Mouse (Mus musculus) CH12.LX (cell line): ENCODE data around the gene Tspan4. TPM values are rescaled to one million over a fixed set of nuclear protein-coding genes. Genes with fewer than 3 reads are reported as not detected.

Experiments used
- DNase-seq: peaks from one replicate; pipeline ENCODE4 v3.0.0-alpha.2; 2013; ENCODE audit errors: extremely low read depth
- H3K27ac ChIP-seq: 2 replicates; pipeline ENCODE4 v1.5.1; 2012; ENCODE audit warnings: low read depth, mild to moderate bottlenecking, control low read depth, moderate library complexity; ENCODE audit not compliant: insufficient read depth
- H3K27me3 ChIP-seq: replicated peaks from 2 replicates; pipeline ENCODE3; 2012; ENCODE audit warnings: inconsistent platforms
- H3K36me3 ChIP-seq, 2 experiments: replicated peaks in 1 of 2; 2 replicates each; pipeline versions ENCODE3 to v1.6.1; 2012; ENCODE audit warnings: inconsistent platforms in 1 of 2, low read length in 1 of 2, mild to moderate bottlenecking in 1 of 2, mixed read lengths in 1 of 2, moderate library complexity in 1 of 2; ENCODE audit not compliant: control insufficient read depth in 1 of 2, insufficient read depth in 1 of 2
- H3K4me1 ChIP-seq, 2 experiments: 2 replicates each; pipeline ENCODE4 v1.6.1; 2012; ENCODE audit warnings: inconsistent platforms in 1 of 2, moderate library complexity in 1 of 2; ENCODE audit not compliant: insufficient read depth in 2 of 2, control insufficient read depth in 1 of 2
- H3K4me2 ChIP-seq: 2 replicates; pipeline ENCODE4 v1.6.1; 2012; ENCODE audit warnings: low read depth, mild to moderate bottlenecking, control low read depth; ENCODE audit not compliant: poor library complexity, insufficient read depth, severe bottlenecking
- H3K4me3 ChIP-seq, 3 experiments: fragments of 150-350 bp in 1 of 3; sonication (generic) in 1 of 3; replicated peaks in 1 of 3; 2 replicates each; pipeline versions ENCODE3 to v1.5.1; 2011 to 2012; ENCODE audit warnings: low read depth in 2 of 3, low read length in 2 of 3, mild to moderate bottlenecking in 2 of 3, moderate library complexity in 2 of 3, control low read depth in 1 of 3, improper control_type of control experiment in 1 of 3, inconsistent platforms in 1 of 3, mixed read lengths in 1 of 3; ENCODE audit not compliant: poor library complexity in 1 of 3
- H3K79me2 ChIP-seq: replicated peaks from 2 replicates; pipeline ENCODE4 v1.6.1; 2012; ENCODE audit warnings: mild to moderate bottlenecking, moderate library complexity; ENCODE audit not compliant: control insufficient read depth, poor library complexity, insufficient read depth, severe bottlenecking; ENCODE audit errors: extremely low read depth
- H3K9ac ChIP-seq: 2 replicates; pipeline ENCODE4 v1.6.1; 2012; ENCODE audit warnings: low read depth, mild to moderate bottlenecking, control low read depth, moderate library complexity; ENCODE audit not compliant: insufficient read depth
- H3K9me3 ChIP-seq: replicated peaks from 2 replicates; pipeline ENCODE3; 2012; ENCODE audit warnings: low read length, inconsistent platforms, mixed read lengths
- CHD2 ChIP-seq: IDR thresholded peaks from 2 replicates; pipeline ENCODE4 v1.6.1; 2011; ENCODE audit warnings: low read length, improper control_type of control experiment
- E2F4 ChIP-seq: IDR thresholded peaks from 2 replicates; pipeline ENCODE4 v1.6.1; 2011; ENCODE audit warnings: low read depth, low read length, improper control_type of control experiment; ENCODE audit not compliant: insufficient replicate concordance
- ELF1 ChIP-seq: IDR thresholded peaks from 2 replicates; pipeline ENCODE4 v1.6.1; 2014; ENCODE audit warnings: low read depth, mild to moderate bottlenecking, inconsistent platforms, low read length, improper control_type of control experiment
- IRF4 ChIP-seq: IDR thresholded peaks from 2 replicates; pipeline ENCODE4 v1.6.1; 2014; ENCODE audit warnings: low read depth, mild to moderate bottlenecking, inconsistent platforms, low read length, improper control_type of control experiment
- KAT2A ChIP-seq: IDR thresholded peaks from 2 replicates; pipeline ENCODE4 v1.6.1; 2012; ENCODE audit warnings: low read length, improper control_type of control experiment, inconsistent platforms; ENCODE audit not compliant: insufficient replicate concordance
- MAFK ChIP-seq: IDR thresholded peaks from 2 replicates; pipeline ENCODE4 v1.6.1; 2011; ENCODE audit warnings: low read length, improper control_type of control experiment; ENCODE audit not compliant: insufficient replicate concordance
- MAZ ChIP-seq: IDR thresholded peaks from 2 replicates; pipeline ENCODE4 v1.6.1; 2012; ENCODE audit warnings: low read depth, mild to moderate bottlenecking, inconsistent platforms, low read length, improper control_type of control experiment, moderate library complexity
- MEF2A ChIP-seq: IDR thresholded peaks from 2 replicates; pipeline ENCODE4 v1.6.1; 2014; ENCODE audit warnings: low read depth, mild to moderate bottlenecking, inconsistent platforms, low read length, improper control_type of control experiment, borderline replicate concordance
- NELFE ChIP-seq: IDR thresholded peaks from 2 replicates; pipeline ENCODE4 v1.6.1; 2011; ENCODE audit warnings: low read depth, low read length, improper control_type of control experiment
- NRF1 ChIP-seq: IDR thresholded peaks from 2 replicates; pipeline ENCODE4 v1.6.1; 2014; ENCODE audit warnings: low read depth, mild to moderate bottlenecking, inconsistent platforms, low read length, improper control_type of control experiment, moderate library complexity
- POLR2A ChIP-seq: IDR thresholded peaks from 2 replicates; pipeline ENCODE4 v1.6.1; 2011; ENCODE audit warnings: low read depth, mild to moderate bottlenecking, improper control_type of control experiment, low read length
- POLR2AphosphoS2 ChIP-seq: IDR thresholded peaks from 2 replicates; pipeline ENCODE4 v1.6.1; 2011; ENCODE audit warnings: low read depth, low read length, improper control_type of control experiment
- RCOR1 ChIP-seq: conservative IDR thresholded peaks from 2 replicates; pipeline ENCODE4 v1.6.1; 2012; ENCODE audit warnings: low read depth, mild to moderate bottlenecking, inconsistent platforms, low read length, improper control_type of control experiment
- SIN3A ChIP-seq: IDR thresholded peaks from 2 replicates; pipeline ENCODE4 v1.6.1; 2012; ENCODE audit warnings: low read length, improper control_type of control experiment, inconsistent platforms
- SMC3 ChIP-seq: IDR thresholded peaks from 2 replicates; pipeline ENCODE4 v1.6.1; 2011; ENCODE audit warnings: low read depth, low read length, improper control_type of control experiment
- ZC3H11A ChIP-seq: IDR thresholded peaks from 2 replicates; pipeline ENCODE4 v1.6.1; 2012; ENCODE audit warnings: low read depth, mild to moderate bottlenecking, inconsistent platforms, low read length, improper control_type of control experiment
- ZKSCAN1 ChIP-seq: IDR thresholded peaks from 2 replicates; pipeline ENCODE4 v1.6.1; 2012; ENCODE audit warnings: low read depth, inconsistent platforms, low read length, improper control_type of control experiment, borderline replicate concordance
- dilution Hi-C: fragments of 300-500 bp; cut with MboI; formaldehyde crosslinking; loops from 2 replicates; pipeline ENCODE4 v1.14.3; 2020; ENCODE audit warnings: low sequenced_read_pairs; ENCODE audit not compliant: extremely low pct_unique_long_range_greater_than_20kb, extremely low pct_ligation_motif_present
- in situ Hi-C: fragments of 300-500 bp; cut with MboI; formaldehyde crosslinking; loops from 3 replicates; pipeline ENCODE4 v1.14.3; 2019; ENCODE audit warnings: low sequenced_read_pairs, low pct_ligation_motif_present, low pct_unique_long_range_greater_than_20kb, mixed read lengths
- polyA plus RNA-seq: library from polyadenylated mRNA; unstranded; fragments of >175 nt; gene quantifications from 2 replicates; pipeline ENCODE4 v1.2.1, GENCODE M21; 2012; ENCODE audit warnings: low read depth; ENCODE audit not compliant: insufficient read length
- total RNA-seq, 2 experiments: library from RNA; depleted of rRNA; stranded (reverse); fragments of 300-350 nt in 1 of 2; fragments of >200 nt in 1 of 2; gene quantifications; 2 replicates each; pipeline ENCODE4 v1.2.3; 2012 to 2014

The Tspan4 gene
- total and polyA plus RNA-seq, 3 experiments = 21.2 to 28.9 (median 28.4) TPM

GRCm38 (mm10) chr7:141429310-141429709, 45.7 kb upstream of the Tspan4 start, which contains the start of gene Cend1:
Gene Cend1, minus strand, starts transcription at chr7:141429491.
- Histone ChIP-seq H3K27me3 (peaks cover under 1% of the 10 kb centered on the region), H3K4me2 (no peak within 1 kb of the TSS), H3K9ac (no peak within 1 kb of the TSS), H3K4me3 (no peak within 1 kb of the TSS), H3K79me2 (no peaks in the 10 kb centered on the region), H3K36me3 (peaks cover 39 to 49% of the 10 kb centered on the region in 2 experiments), H3K4me1 (peaks cover 5 to 8% of the 10 kb centered on the region in 2 experiments; a peak in 3 of 4 replicates), H3K9me3 (no peaks in the 10 kb centered on the region), H3K27ac (no peak within 1 kb of the TSS)
- no peak for TF ChIP-seq IRF4
- no peak for TF ChIP-seq NELFE
- TF ChIP-seq SMC3 = no peak
- no peak for DNase-seq
- dilution Hi-C loops (no loop called here), in situ Hi-C loops (no loop called here)

GRCm38 (mm10) chr7:141429840-141430584, 45.0 kb upstream of the Tspan4 start:
- in situ Hi-C loops = no loop called here

GRCm38 (mm10) chr7:141430585-141431240, 44.3 kb upstream of the Tspan4 start:
- Histone ChIP-seq H3K9ac (no peak overlapping the region), H3K27me3 (no peaks in the 10 kb centered on the region)
- dilution Hi-C loops = no loop called here

More at GRCm38 (mm10) chr7:141429840-141430584, 45.0 kb upstream of the Tspan4 start:
- dilution Hi-C loops = no loop called here
- DNase-seq = no peak
- peaks cover 8 to 15% of the 10 kb centered on the region in 2 experiments for H3K4me1 ChIP-seq
- no peak overlapping the region for H3K4me3 ChIP-seq
- H3K9me3 ChIP-seq = no peaks in the 10 kb centered on the region
- H3K27me3 ChIP-seq = no peaks in the 10 kb centered on the region
- no peak overlapping the region for H3K27ac ChIP-seq
- H3K36me3 ChIP-seq = peaks cover 39 to 49% of the 10 kb centered on the region in 2 experiments
- no peak overlapping the region for H3K9ac ChIP-seq
- H3K4me2 ChIP-seq = no peak overlapping the region
- no peaks in the 10 kb centered on the region for H3K79me2 ChIP-seq
- TF ChIP-seq POLR2AphosphoS2 (0 out of 2 replicates have a peak, but pooled peaks have one; percentile 31), KAT2A (no peak)

More at GRCm38 (mm10) chr7:141430585-141431240, 44.3 kb upstream of the Tspan4 start:
- peaks cover 11 to 19% of the 10 kb centered on the region in 2 experiments for H3K4me1 ChIP-seq
- TF ChIP-seq SIN3A (no peak), RCOR1 (no peak), ZC3H11A (no peak), NELFE (no peak), POLR2AphosphoS2 (no peak), ELF1 (no peak), ZKSCAN1 (no peak), MAFK (no peak), IRF4 (no peak), NRF1 (no peak), CHD2 (no peak), POLR2A (no peak), SMC3 (no peak), MEF2A (no peak), MAZ (no peak), E2F4 (no peak)
- TF ChIP-seq, all 38 proteins: peak for 0
- H3K9me3 ChIP-seq = no peaks in the 10 kb centered on the region
- H3K36me3 ChIP-seq = peaks cover 39 to 49% of the 10 kb centered on the region in 2 experiments
- no peak for DNase-seq
- H3K79me2 ChIP-seq = peaks cover 3% of the 10 kb centered on the region; the same call in 1 of the 2 replicates
- no peak overlapping the region for H3K27ac ChIP-seq
- H3K4me2 ChIP-seq = no peak overlapping the region
- H3K4me3 ChIP-seq = no peak overlapping the region
- in situ Hi-C loops = no loop called here
